Mouse (Mus musculus): ENCODE results near the gene Stard3.

DNA sequence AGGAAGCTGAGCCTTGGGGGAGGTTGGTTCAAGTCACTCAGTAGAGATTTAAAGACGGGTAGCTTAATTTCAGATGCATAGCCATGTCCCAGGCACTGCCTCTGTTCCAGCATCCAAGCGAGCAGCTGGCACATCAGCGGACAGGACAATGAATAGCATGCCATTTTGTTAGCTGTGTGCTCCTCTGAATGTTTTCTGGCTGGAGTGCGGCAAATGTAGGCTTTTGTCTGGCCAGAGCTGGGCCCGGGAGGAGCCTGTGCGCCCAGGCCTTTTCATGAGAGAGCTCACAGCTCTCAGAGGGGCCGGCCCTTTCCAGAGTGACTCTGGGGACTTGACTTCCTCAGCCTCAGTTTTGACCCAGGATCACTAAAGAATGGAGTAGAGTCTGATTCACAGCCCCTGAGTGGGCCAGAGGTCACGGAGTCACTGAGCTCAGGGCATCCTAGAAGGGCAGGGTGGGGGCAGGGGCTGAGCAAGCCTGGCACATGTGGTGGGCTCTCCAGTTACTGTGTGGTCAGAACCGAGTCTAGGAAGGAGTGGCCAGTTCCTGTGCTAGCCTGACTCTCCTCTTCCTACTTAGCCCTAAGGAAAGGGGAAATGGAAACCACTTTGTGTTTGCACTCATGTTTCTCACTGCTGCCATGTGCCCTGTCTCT is 2.8 kb downstream of the Stard3 start:
- no peak for TF ChIP-seq CTCF (IDR thresholded peaks at IDR 0.05; ENCODE audit: borderline replicate concordance, insufficient read depth, low read length)
- TF ChIP-seq POLR2A (IDR thresholded peaks at IDR 0.05; ENCODE audit: low read depth, low read length), result no peak
